Mouse (Mus musculus) limb, embryonic 11.5 days (tissue): ENCODE measurements at regions not wholly inside any gene's neighbourhood (a gene's known extent, or its start where the extent isn't known, plus 50 kb on each side); places are given as distances from the start of the nearest gene placed in this dataset.
A peak's percentile ranks its signal among the peaks of the same experiment; 100 is the strongest.

ENCODE experiments used
- ATAC-seq: fragments of 200-750 bp; cut with Nextera tagmentation; 2 replicates; pipeline ENCODE4 v1.8.0; 2017; ENCODE audit warnings: low read depth; ENCODE audit not compliant: insufficient number of reproducible peaks, low FRiP score, low TSS enrichment
- DNase-seq: peaks from one replicate; pipeline ENCODE4 v3.0.0-alpha.2; 2015; ENCODE audit warnings: low spot score
- H3K27ac ChIP-seq: fragments of 300-500 bp; sonication (generic); replicated peaks from 2 replicates; pipeline ENCODE4 v1.5.1; 2014; ENCODE audit warnings: low read depth, mild to moderate bottlenecking, low read length
- H3K27me3 ChIP-seq: fragments of 300-500 bp; sonication (generic); 2 replicates; pipeline ENCODE4 v1.6.1; 2014; ENCODE audit warnings: mild to moderate bottlenecking, low read length, mixed read lengths; ENCODE audit not compliant: control insufficient read depth, insufficient read depth
- H3K36me3 ChIP-seq: fragments of 300-500 bp; sonication (generic); 2 replicates; pipeline ENCODE4 v1.6.1; 2014; ENCODE audit warnings: mild to moderate bottlenecking, low read length, moderate library complexity, mixed read lengths; ENCODE audit not compliant: control insufficient read depth, insufficient read depth
- H3K4me1 ChIP-seq: fragments of 300-500 bp; sonication (generic); 2 replicates; pipeline ENCODE4 v1.6.1; 2014; ENCODE audit warnings: low read length, mixed read lengths; ENCODE audit not compliant: control insufficient read depth, insufficient read depth
- H3K4me2 ChIP-seq: fragments of 300-500 bp; sonication (generic); 2 replicates; pipeline ENCODE4 v1.6.1; 2014; ENCODE audit warnings: low read depth, mild to moderate bottlenecking, moderate library complexity; ENCODE audit not compliant: severe bottlenecking
- H3K4me3 ChIP-seq: fragments of 300-500 bp; sonication (generic); 2 replicates; pipeline ENCODE4 v1.5.1; 2014; ENCODE audit warnings: low read depth, low read length
- H3K9ac ChIP-seq: fragments of 300-500 bp; sonication (generic); 2 replicates; pipeline ENCODE4 v1.6.1; 2014; ENCODE audit warnings: mild to moderate bottlenecking, low read length
- H3K9me3 ChIP-seq: fragments of 300-500 bp; sonication (generic); 2 replicates; pipeline ENCODE4 v1.6.1; 2016; ENCODE audit warnings: low read length; ENCODE audit not compliant: control insufficient read depth
- WGBS: fragments of 180-500 bp; shearing (Covaris S2); extraction: QIAGEN DNeasy Blood & Tissue Kit; methylation state at CpG from one replicate; pipeline ENCODE4 v1.1.7; 2014; 5-methylcytosine and 5-hydroxymethylcytosine counted together

GRCm38 (mm10) chr12:5807996-5808886 lies 432.8 kb upstream of the Klhl29 start:
- H3K4me2 ChIP-seq = no peak overlapping the region
- no peak overlapping the region for H3K4me3 ChIP-seq
- no peaks in the 10 kb centered on the region for H3K36me3 ChIP-seq
- WGBS = 19% methylated on average over 18 of the region's 18 CpGs
- ATAC-seq (0 out of 2 replicates have a peak, but pooled peaks have one; percentile 26), DNase-seq (no peak)
- no peak overlapping the region for H3K27ac ChIP-seq
- no peaks in the 10 kb centered on the region for H3K9me3 ChIP-seq
- no peak overlapping the region for H3K9ac ChIP-seq
- peaks cover 6% of the 10 kb centered on the region; the same call in 1 of the 2 replicates for H3K4me1 ChIP-seq
- H3K27me3 ChIP-seq = no peaks in the 10 kb centered on the region

- Histone ChIP-seq H3K4me2 (no peak overlapping the region), H3K9ac (no peak overlapping the region), H3K27me3 (no peaks in the 10 kb centered on the region), H3K9me3 (no peaks in the 10 kb centered on the region), H3K36me3 (no peaks in the 10 kb centered on the region), H3K27ac (no peak overlapping the region), H3K4me3 (no peak overlapping the region), H3K4me1 (peaks cover 6% of the 10 kb centered on the region; the same call in 1 of the 2 replicates)
- no peak for DNase-seq
- no peak for ATAC-seq
- 94% methylated on average over 2 of the region's 2 CpGs for WGBS
Observed at GRCm38 (mm10) chr12:5805731-5806130, 430.2 kb upstream of the Klhl29 start.

DNA sequence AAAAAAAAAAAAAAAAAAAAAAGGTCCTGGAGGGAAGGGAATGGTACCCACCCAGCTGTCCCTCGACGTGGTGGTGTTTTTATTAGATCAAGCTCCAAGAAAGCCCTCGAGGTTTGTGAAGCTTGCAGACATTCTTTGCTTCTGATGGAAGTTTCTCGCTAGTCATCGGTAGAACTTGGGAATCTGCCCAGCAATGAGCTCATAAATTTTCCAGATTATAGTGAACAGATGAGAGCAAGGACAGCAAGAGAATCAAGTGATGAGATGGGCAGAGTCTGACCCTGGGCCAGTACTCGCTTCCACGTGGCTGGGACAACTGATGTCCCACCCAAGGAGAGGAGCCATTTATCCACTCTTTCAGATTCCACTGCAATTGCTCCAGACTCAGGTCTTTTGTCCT lies 417.6 kb upstream of the Klhl29 start:
- H3K4me1 ChIP-seq = no peaks in the 10 kb centered on the region
- no peaks in the 10 kb centered on the region for H3K27me3 ChIP-seq
- H3K9me3 ChIP-seq = no peaks in the 10 kb centered on the region
- 81% methylated on average over 7 of the region's 7 CpGs for WGBS
- no peak overlapping the region for H3K27ac ChIP-seq
- H3K36me3 ChIP-seq = no peaks in the 10 kb centered on the region
- H3K4me2 ChIP-seq = no peak overlapping the region
- DNase-seq (no peak), ATAC-seq (no peak)
- no peak overlapping the region for H3K4me3 ChIP-seq
- H3K9ac ChIP-seq = no peak overlapping the region

- WGBS = 21% methylated on average over 7 of the region's 7 CpGs
- H3K27me3 ChIP-seq = no peaks in the 10 kb centered on the region
- H3K4me2 ChIP-seq = no peak overlapping the region
- H3K36me3 ChIP-seq = no peaks in the 10 kb centered on the region
- H3K4me1 ChIP-seq = peaks cover 6% of the 10 kb centered on the region
- ATAC-seq = peak; percentile 60
- peak; percentile 50 for DNase-seq
- no peak overlapping the region for H3K4me3 ChIP-seq
- peak overlapping the region; percentile 9; the same call in 1 of the 2 replicates for H3K27ac ChIP-seq
- H3K9me3 ChIP-seq = no peaks in the 10 kb centered on the region
- no peak overlapping the region for H3K9ac ChIP-seq
Observed at GRCm38 (mm10) chr12:5787074-5787813, 411.8 kb upstream of the Klhl29 start.

GRCm38 (mm10) chr12:5781276-5781675 lies 405.8 kb upstream of the Klhl29 start:
- Histone ChIP-seq H3K4me3 (no peak overlapping the region), H3K27me3 (no peaks in the 10 kb centered on the region), H3K4me1 (no peaks in the 10 kb centered on the region), H3K9me3 (no peaks in the 10 kb centered on the region), H3K9ac (no peak overlapping the region), H3K4me2 (no peak overlapping the region), H3K27ac (no peak overlapping the region), H3K36me3 (no peaks in the 10 kb centered on the region)
- ATAC-seq (no peak), DNase-seq (no peak)
- WGBS = 34% methylated on average over 3 of the region's 3 CpGs

GRCm38 (mm10) chr12:5777556-5777955 lies 402.1 kb upstream of the Klhl29 start:
- no peak for DNase-seq
- Histone ChIP-seq H3K9me3 (no peaks in the 10 kb centered on the region), H3K27me3 (no peaks in the 10 kb centered on the region), H3K9ac (no peak overlapping the region), H3K4me2 (no peak overlapping the region), H3K4me3 (no peak overlapping the region), H3K36me3 (no peaks in the 10 kb centered on the region), H3K4me1 (no peaks in the 10 kb centered on the region), H3K27ac (no peak overlapping the region)
- no peak for ATAC-seq

GRCm38 (mm10) chr12:5771399-5771978 lies 396.0 kb upstream of the Klhl29 start:
- Histone ChIP-seq H3K36me3 (no peaks in the 10 kb centered on the region), H3K4me2 (no peak overlapping the region), H3K9ac (no peak overlapping the region), H3K4me1 (no peaks in the 10 kb centered on the region), H3K4me3 (no peak overlapping the region), H3K27ac (no peak overlapping the region), H3K9me3 (no peaks in the 10 kb centered on the region), H3K27me3 (no peaks in the 10 kb centered on the region)
- ATAC-seq (no peak), DNase-seq (no peak)
- 77% methylated on average over 5 of the region's 5 CpGs for WGBS

DNA sequence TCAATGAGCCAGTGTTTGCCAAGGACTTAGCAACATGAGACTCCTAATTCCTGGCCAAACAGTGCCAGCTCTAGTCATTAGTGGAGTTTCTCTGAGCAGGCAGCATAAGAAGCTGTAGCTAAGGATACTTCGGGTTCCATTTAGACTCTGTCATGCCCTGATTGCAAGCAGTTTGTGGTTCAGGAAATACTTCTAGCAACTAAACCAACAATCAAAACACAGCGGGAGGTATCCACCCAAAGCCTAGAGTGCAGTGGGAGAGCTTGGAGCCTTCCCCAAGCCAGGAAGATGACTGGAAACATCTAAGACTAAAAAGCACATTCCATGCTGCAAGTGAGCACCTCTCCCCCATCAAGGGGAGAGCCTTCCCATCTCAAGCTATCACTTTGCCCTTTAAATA lies 395.0 kb upstream of the Klhl29 start:
- Histone ChIP-seq H3K36me3 (no peaks in the 10 kb centered on the region), H3K27me3 (no peaks in the 10 kb centered on the region), H3K9ac (no peak overlapping the region), H3K9me3 (no peaks in the 10 kb centered on the region), H3K27ac (no peak overlapping the region), H3K4me3 (no peak overlapping the region), H3K4me2 (no peak overlapping the region), H3K4me1 (no peaks in the 10 kb centered on the region)
- WGBS = 82% methylated on average over 2 of the region's 2 CpGs
- DNase-seq (no peak), ATAC-seq (no peak)
